Mouse (Mus musculus) ES-E14 (cell line): ENCODE measurements at regions not wholly inside any gene's neighbourhood (a gene's known extent, or its start where the extent isn't known, plus 50 kb on each side); places are given as distances from the start of the nearest gene placed in this dataset.

ENCODE experiments used
- HCFC1 ChIP-seq: IDR thresholded peaks from 2 replicates; pipeline ENCODE4 v1.6.1; 2012; ENCODE audit warnings: low read length, inconsistent platforms, borderline replicate concordance; ENCODE audit not compliant: insufficient read depth
- MAFK ChIP-seq: IDR thresholded peaks from 2 replicates; pipeline ENCODE4 v1.6.1; 2014; ENCODE audit warnings: mild to moderate bottlenecking, low read depth, low read length, inconsistent platforms; ENCODE audit not compliant: insufficient read depth
- ZC3H11A ChIP-seq: IDR thresholded peaks from 2 replicates; pipeline ENCODE4 v1.6.1; 2012; ENCODE audit warnings: low read depth, mild to moderate bottlenecking, inconsistent platforms, low read length, borderline replicate concordance
- ZNF384 ChIP-seq: IDR thresholded peaks from 2 replicates; pipeline ENCODE4 v1.6.1; 2012; ENCODE audit warnings: low read depth, low read length, inconsistent platforms

- no peak for TF ChIP-seq MAFK
- no peak for TF ChIP-seq HCFC1
- no peak for TF ChIP-seq ZNF384
- TF ChIP-seq ZC3H11A = no peak
Measured at GRCm38 (mm10) chr6:117253586-117254330, 85.4 kb downstream of the Cxcl12 start.
